Mouse (Mus musculus) bone marrow, adult 2 months (tissue): ENCODE measurements around the gene Zmym5.

Experiments
- CTCF ChIP-seq: fragments of 200-500 bp; IDR thresholded peaks from 2 replicates; pipeline ENCODE4 v1.5.1; 2011; ENCODE audit warnings: low read length, control low read depth; ENCODE audit not compliant: control insufficient read depth, insufficient read depth
- POLR2A ChIP-seq: fragments of 200-500 bp; IDR thresholded peaks from 2 replicates; pipeline ENCODE4 v1.6.1; 2011; ENCODE audit warnings: low read depth, mild to moderate bottlenecking, control low read depth, low read length, borderline replicate concordance; ENCODE audit not compliant: control insufficient read depth

GRCm38 (mm10) chr14:56844033-56844432 is 32.5 kb upstream of the Zmym5 start:
- TF ChIP-seq CTCF (no peak), POLR2A (no peak)
